Mouse (Mus musculus) embryonic facial prominence, embryonic 11.5 days (tissue): ENCODE data around the gene Cep44. TPM values are rescaled to one million over a fixed set of nuclear protein-coding genes. Genes with fewer than 3 reads are reported as not detected.

Source experiments
- ATAC-seq: fragments of 200-750 bp; cut with Nextera tagmentation; replicated peaks from 2 replicates; pipeline ENCODE4 v1.8.0; 2017; ENCODE audit warnings: low read depth; ENCODE audit not compliant: insufficient number of reproducible peaks, low FRiP score, low TSS enrichment
- DNase-seq: peaks from one replicate; pipeline ENCODE4 v3.0.0-alpha.2; 2015; ENCODE audit warnings: low spot score
- H3K27ac ChIP-seq: fragments of 300-500 bp; sonication (generic); replicated peaks from 2 replicates; pipeline ENCODE4 v1.5.1; 2014; ENCODE audit warnings: mild to moderate bottlenecking, low read depth, low read length, control low read depth
- H3K27me3 ChIP-seq: fragments of 300-500 bp; sonication (generic); 2 replicates; pipeline ENCODE4 v1.6.1; 2014; ENCODE audit warnings: mild to moderate bottlenecking, low read length, moderate library complexity, mixed read lengths; ENCODE audit not compliant: control insufficient read depth, insufficient read depth
- H3K36me3 ChIP-seq: fragments of 300-500 bp; sonication (generic); replicated peaks from 2 replicates; pipeline ENCODE4 v1.6.1; 2014; ENCODE audit warnings: low read depth, mild to moderate bottlenecking, low read length, moderate library complexity, mixed read lengths; ENCODE audit not compliant: control insufficient read depth, insufficient read depth
- H3K4me1 ChIP-seq: fragments of 300-500 bp; sonication (generic); 2 replicates; pipeline ENCODE4 v1.6.1; 2014; ENCODE audit warnings: low read length, mixed read lengths; ENCODE audit not compliant: control insufficient read depth, insufficient read depth
- H3K4me2 ChIP-seq: fragments of 300-500 bp; sonication (generic); 2 replicates; pipeline ENCODE4 v1.6.1; 2014; ENCODE audit warnings: low read depth, mild to moderate bottlenecking, control low read depth, low read length, moderate library complexity
- H3K4me3 ChIP-seq: fragments of 300-500 bp; sonication (generic); 2 replicates; pipeline ENCODE4 v1.5.1; 2014; ENCODE audit warnings: low read depth, low read length, control low read depth
- H3K9ac ChIP-seq: fragments of 300-500 bp; sonication (generic); replicated peaks from 2 replicates; pipeline ENCODE4 v1.6.1; 2014; ENCODE audit warnings: mild to moderate bottlenecking, control low read depth, low read length
- H3K9me3 ChIP-seq: fragments of 300-500 bp; sonication (generic); replicated peaks from 2 replicates; pipeline ENCODE4 v1.6.1; 2016; ENCODE audit warnings: mild to moderate bottlenecking, low read length, inconsistent platforms, mixed read lengths; ENCODE audit not compliant: control insufficient read depth
- WGBS: fragments of 180-500 bp; shearing (Covaris S2); extraction: QIAGEN DNeasy Blood & Tissue Kit; methylation state at CpG from one replicate; pipeline ENCODE4 v1.1.7; 2014; 5-methylcytosine and 5-hydroxymethylcytosine counted together
- polyA plus RNA-seq: library from polyadenylated mRNA; unstranded; fragments of >200 nt; fragmentation: Nextera tagmentation; extraction: Ambion mirVana; gene quantifications from 2 replicates; pipeline ENCODE4 v1.2.1, GENCODE M21; 2014

The Cep44 gene
- polyA plus RNA-seq, 1 experiment from 2014 or later: 39.8 TPM

DNA sequence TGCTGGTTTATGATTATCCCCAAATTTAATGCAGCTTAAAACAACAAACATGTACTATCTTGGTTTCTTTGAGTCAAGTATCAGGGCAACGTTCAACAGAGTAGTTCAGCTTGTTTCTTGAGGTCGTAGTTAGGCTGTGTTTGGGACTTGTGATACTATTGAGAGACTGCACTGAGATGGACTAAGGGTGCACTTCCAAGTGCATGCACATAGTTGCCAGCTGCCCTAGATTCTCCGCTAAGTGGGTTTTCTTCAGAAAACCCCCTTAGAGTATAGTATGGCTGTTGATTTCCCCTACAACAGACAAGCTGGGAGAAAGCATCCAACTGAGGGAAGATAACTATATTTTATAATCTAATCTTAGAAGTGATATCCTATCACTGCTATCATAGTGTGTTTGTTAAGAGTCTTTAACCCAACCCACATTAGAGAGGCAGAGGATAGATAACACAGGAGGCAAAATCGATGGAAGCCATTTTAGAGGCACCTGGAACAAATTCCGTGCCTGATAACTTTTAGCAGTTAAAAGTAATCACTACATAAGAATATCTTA lies 1.8 kb upstream of the Cep44 start:
- no peaks in the 10 kb centered on the region for H3K36me3 ChIP-seq
- H3K27ac ChIP-seq: no peak overlapping the region
- no peaks in the 10 kb centered on the region for H3K27me3 ChIP-seq
- WGBS: 74% methylated on average over 5 of the region's 5 CpGs
- H3K9me3 ChIP-seq: no peaks in the 10 kb centered on the region
- no peak for ATAC-seq
- DNase-seq: no peak
- no peak overlapping the region for H3K4me2 ChIP-seq
- no peaks in the 10 kb centered on the region for H3K4me1 ChIP-seq
- no peak overlapping the region for H3K4me3 ChIP-seq
- no peak overlapping the region for H3K9ac ChIP-seq

DNA sequence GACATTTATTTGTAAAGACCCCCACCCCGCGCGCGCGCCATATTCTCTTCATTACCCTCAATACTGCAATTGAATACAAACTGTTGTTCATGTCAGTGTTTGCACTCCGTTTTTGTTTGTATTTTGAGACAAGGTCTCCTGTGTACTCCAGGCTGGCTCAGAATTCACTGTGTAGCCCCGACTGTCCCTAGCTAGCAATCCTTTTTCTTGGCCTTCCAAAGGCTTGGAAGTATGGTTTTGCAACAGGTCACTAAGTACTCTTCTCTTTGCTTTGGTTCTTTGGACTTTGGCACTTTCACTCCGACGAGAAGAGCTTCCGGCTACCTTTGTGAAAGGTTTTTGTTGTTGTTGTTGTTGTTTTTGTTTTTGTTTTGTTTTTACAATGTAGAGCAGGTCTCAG lies 1.2 kb upstream of the Cep44 start:
- ATAC-seq (no peak), DNase-seq (peak; percentile 15)
- H3K27me3 ChIP-seq: no peaks in the 10 kb centered on the region
- H3K27ac ChIP-seq: no peak overlapping the region
- peak overlapping the region; percentile 93 for H3K4me3 ChIP-seq
- no peak overlapping the region for H3K9ac ChIP-seq
- peak overlapping the region; percentile 47 for H3K4me2 ChIP-seq
- no peaks in the 10 kb centered on the region for H3K36me3 ChIP-seq
- no peaks in the 10 kb centered on the region for H3K9me3 ChIP-seq
- no peaks in the 10 kb centered on the region for H3K4me1 ChIP-seq
- 30% methylated on average over 10 of the region's 10 CpGs for WGBS

DNA sequence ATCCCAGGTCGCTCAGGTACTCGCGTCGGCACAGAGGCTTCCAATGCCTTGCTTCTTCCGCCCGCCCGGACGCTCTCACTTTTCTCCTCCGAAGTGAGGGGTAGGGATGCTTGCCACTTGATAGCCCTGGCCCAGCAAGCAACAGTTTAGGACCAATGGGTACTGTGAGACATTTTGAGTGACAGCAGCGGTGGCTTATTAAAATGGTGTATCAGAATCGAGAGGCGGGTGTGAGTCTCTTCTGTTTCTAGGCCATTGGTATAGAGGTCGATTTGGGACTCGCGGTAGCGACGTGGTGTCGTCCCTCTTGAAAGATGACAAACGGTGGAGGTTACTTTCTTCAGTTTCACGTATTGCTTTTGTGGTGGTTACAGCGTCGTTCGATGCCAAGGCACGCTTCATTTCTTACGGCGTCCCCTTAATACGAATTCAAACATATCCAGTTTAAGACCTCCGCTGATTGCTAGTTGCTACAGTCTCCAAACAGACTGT lies 560 bp upstream of the Cep44 start:
- Histone ChIP-seq H3K9ac (peak overlapping the region; percentile 79), H3K36me3 (no peaks in the 10 kb centered on the region), H3K4me2 (peak overlapping the region; percentile 47), H3K4me3 (peak overlapping the region; percentile 93), H3K27ac (no peak overlapping the region), H3K4me1 (no peaks in the 10 kb centered on the region), H3K9me3 (no peaks in the 10 kb centered on the region), H3K27me3 (no peaks in the 10 kb centered on the region)
- WGBS: under 1% methylated on average over 28 of the region's 28 CpGs
- DNase-seq (peak; percentile 90), ATAC-seq (peak; percentile 98)

DNA sequence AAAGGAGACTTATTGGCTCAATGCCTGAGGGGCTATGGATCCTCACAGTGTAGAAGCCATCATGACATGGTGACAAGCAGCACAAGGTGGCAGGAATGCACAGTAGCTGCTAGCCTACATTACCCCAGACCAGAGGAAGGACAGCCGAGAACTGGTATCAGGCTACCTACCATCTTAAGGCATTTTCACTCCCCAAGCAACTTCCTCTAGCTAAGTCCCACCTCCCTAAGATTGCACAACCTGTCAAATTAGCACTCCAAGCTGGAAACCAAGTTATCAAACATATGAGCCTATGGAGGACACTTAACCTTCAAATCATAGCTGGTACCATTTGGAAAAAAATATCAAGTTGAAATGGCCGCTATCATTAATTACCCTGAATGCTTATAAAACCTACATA lies 3.0 kb downstream of the Cep44 start:
- no peak for ATAC-seq
- Histone ChIP-seq H3K4me2 (no peak overlapping the region), H3K4me3 (no peak overlapping the region), H3K27me3 (no peaks in the 10 kb centered on the region), H3K9ac (no peak overlapping the region), H3K36me3 (no peaks in the 10 kb centered on the region), H3K9me3 (no peaks in the 10 kb centered on the region), H3K4me1 (no peaks in the 10 kb centered on the region), H3K27ac (no peak overlapping the region)
- WGBS: 93% methylated on average over 2 of the region's 2 CpGs
- no peak for DNase-seq

DNA sequence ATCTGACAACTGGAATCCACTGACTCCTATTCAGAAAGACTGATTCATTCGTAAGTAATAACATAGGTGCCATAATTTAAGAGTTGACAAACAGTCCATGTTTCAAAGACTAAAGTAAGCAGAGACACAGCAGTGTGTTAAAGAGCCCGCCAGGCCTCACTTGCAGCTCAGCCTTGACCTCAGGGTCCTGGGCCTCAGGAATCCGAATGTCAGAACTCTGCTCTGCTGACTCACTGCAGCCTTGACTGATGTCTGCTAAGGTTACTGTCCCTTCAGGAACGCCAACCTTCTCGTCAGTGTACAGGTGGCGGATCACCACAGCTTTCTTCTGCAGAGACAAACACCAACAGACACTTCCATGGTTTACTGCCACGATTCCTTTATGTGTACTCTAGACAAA lies 10.1 kb downstream of the Cep44 start:
- ATAC-seq: no peak
- H3K36me3 ChIP-seq: peaks cover 6% of the 10 kb centered on the region

DNA sequence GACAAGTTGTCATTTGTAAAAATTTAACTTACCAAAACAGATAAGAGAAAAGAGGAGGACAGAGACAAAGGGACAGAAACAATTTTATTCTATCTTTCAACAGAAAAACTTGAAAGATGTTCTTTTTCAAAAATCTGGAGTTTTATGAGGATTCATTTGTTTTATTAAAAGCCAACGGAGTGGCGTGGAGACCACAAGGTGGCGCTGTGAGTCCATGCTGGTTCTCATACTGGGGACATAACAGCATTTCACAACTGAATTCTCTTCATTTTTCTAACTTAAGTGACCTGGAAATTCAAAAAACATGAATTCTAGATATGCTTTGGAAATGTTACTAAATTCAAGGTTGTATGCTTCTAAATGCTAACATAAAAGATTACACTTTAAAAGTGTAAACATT lies 20.5 kb downstream of the Cep44 start:
- Histone ChIP-seq H3K4me2 (no peak overlapping the region), H3K36me3 (no peaks in the 10 kb centered on the region), H3K27me3 (no peaks in the 10 kb centered on the region), H3K9ac (no peak overlapping the region), H3K9me3 (no peaks in the 10 kb centered on the region), H3K4me3 (no peak overlapping the region), H3K27ac (no peak overlapping the region), H3K4me1 (no peaks in the 10 kb centered on the region)
- WGBS: 3% methylated on average over 3 of the region's 3 CpGs
- peak; percentile 76 for DNase-seq
- no peak for ATAC-seq

More for the DNA sequence above, 10.1 kb downstream of the Cep44 start:
- no peaks in the 10 kb centered on the region for H3K9me3 ChIP-seq
- no peak overlapping the region for H3K4me2 ChIP-seq
- H3K9ac ChIP-seq: no peak overlapping the region
- no peak overlapping the region for H3K27ac ChIP-seq
- no peaks in the 10 kb centered on the region for H3K4me1 ChIP-seq
- no peak overlapping the region for H3K4me3 ChIP-seq
- DNase-seq: no peak
- H3K27me3 ChIP-seq: no peaks in the 10 kb centered on the region
- 87% methylated on average over 7 of the region's 7 CpGs for WGBS

DNA sequence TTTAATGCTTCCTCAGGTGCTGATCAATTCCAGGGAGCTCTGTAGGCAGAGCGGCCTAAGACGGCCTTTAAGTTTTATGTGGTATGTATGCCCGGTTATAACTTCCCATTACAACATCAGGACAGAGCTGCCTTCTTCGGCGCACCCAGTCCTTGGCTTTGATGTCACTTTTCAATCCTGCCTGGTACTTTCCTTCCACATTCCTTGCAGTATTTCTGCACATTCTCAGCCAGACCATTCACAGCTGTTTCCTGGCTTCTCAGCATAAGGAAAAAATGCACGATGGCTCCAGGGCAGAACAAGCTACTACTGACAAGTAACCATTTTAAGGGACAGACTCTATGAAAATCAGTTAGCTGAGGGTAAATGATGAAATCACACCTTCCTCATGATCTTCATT lies 22.0 kb downstream of the Cep44 start:
- Histone ChIP-seq H3K4me2 (no peak overlapping the region), H3K9me3 (no peaks in the 10 kb centered on the region), H3K36me3 (no peaks in the 10 kb centered on the region), H3K4me3 (no peak overlapping the region), H3K4me1 (no peaks in the 10 kb centered on the region), H3K9ac (no peak overlapping the region), H3K27me3 (no peaks in the 10 kb centered on the region), H3K27ac (no peak overlapping the region)
- DNase-seq (peak; percentile 3), ATAC-seq (no peak)
- WGBS: 78% methylated on average over 6 of the region's 6 CpGs

DNA sequence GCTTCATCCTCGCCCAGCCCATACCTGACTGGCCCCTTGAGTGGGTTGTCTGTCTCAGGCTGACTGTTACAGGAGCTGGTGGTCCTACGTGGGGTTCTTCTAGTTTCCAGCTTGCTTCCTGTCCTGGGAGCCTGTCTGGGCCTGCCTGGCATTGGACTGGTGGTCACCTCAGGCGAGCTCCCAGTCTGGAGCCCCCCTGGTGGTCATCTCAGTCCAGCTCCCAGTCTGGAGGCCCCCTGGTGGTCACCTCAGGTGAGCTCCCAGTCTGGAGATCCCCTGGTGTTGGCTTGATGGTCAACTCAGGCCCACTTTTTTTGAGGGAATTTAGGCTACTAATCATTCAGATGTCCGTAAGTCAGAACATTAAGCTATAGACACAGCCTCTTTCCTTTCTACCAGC lies 29.8 kb downstream of the Cep44 start:
- 76% methylated on average over 4 of the region's 4 CpGs for WGBS
- Histone ChIP-seq H3K9me3 (no peaks in the 10 kb centered on the region), H3K27ac (no peak overlapping the region), H3K4me1 (no peaks in the 10 kb centered on the region), H3K4me3 (no peak overlapping the region), H3K27me3 (no peaks in the 10 kb centered on the region), H3K4me2 (no peak overlapping the region), H3K9ac (no peak overlapping the region), H3K36me3 (no peaks in the 10 kb centered on the region)
- DNase-seq (no peak), ATAC-seq (no peak)
